Mouse (Mus musculus) embryonic facial prominence, embryonic 13.5 days (tissue): ENCODE measurements at regions not wholly inside any gene's neighbourhood (a gene's known extent, or its start where the extent isn't known, plus 50 kb on each side); places are given as distances from the start of the nearest gene placed in this dataset.
A peak's percentile ranks its signal among the peaks of the same experiment; 100 is the strongest.

Experiments used
- ATAC-seq: fragments of 200-750 bp; cut with Nextera tagmentation; 2 replicates; pipeline ENCODE4 v1.8.0; 2017; ENCODE audit warnings: low read depth; ENCODE audit not compliant: insufficient number of reproducible peaks, insufficient read depth, low FRiP score, low TSS enrichment
- H3K27ac ChIP-seq: fragments of 300-500 bp; sonication (generic); 2 replicates; pipeline ENCODE4 v1.5.1; 2015; ENCODE audit warnings: moderate library complexity, mild to moderate bottlenecking, inconsistent platforms
- H3K27me3 ChIP-seq: fragments of 300-500 bp; sonication (generic); 2 replicates; pipeline ENCODE4 v1.6.1; 2015; ENCODE audit warnings: mild to moderate bottlenecking, inconsistent platforms
- H3K36me3 ChIP-seq: fragments of 300-500 bp; sonication (generic); 2 replicates; pipeline ENCODE4 v1.6.1; 2015; ENCODE audit warnings: mild to moderate bottlenecking, inconsistent platforms
- H3K4me1 ChIP-seq: fragments of 300-500 bp; sonication (generic); 2 replicates; pipeline ENCODE4 v1.6.1; 2015; ENCODE audit warnings: inconsistent platforms
- H3K4me2 ChIP-seq: fragments of 300-500 bp; sonication (generic); 2 replicates; pipeline ENCODE4 v1.6.1; 2015; ENCODE audit warnings: moderate library complexity, mild to moderate bottlenecking, inconsistent platforms
- H3K4me3 ChIP-seq: fragments of 300-500 bp; sonication (generic); 2 replicates; pipeline ENCODE4 v1.5.1; 2015; ENCODE audit warnings: mild to moderate bottlenecking, inconsistent platforms
- H3K9ac ChIP-seq: fragments of 300-500 bp; sonication (generic); 2 replicates; pipeline ENCODE4 v1.6.1; 2015; ENCODE audit warnings: mild to moderate bottlenecking, inconsistent platforms
- H3K9me3 ChIP-seq: fragments of 300-500 bp; sonication (generic); 2 replicates; pipeline ENCODE4 v1.6.1; 2016; ENCODE audit warnings: inconsistent platforms
- WGBS: fragments of 180-500 bp; shearing (Covaris S2); methylation state at CpG from one replicate; pipeline ENCODE4 v1.1.7; 2015; ENCODE audit warnings: mixed read lengths; 5-methylcytosine and 5-hydroxymethylcytosine counted together

DNA sequence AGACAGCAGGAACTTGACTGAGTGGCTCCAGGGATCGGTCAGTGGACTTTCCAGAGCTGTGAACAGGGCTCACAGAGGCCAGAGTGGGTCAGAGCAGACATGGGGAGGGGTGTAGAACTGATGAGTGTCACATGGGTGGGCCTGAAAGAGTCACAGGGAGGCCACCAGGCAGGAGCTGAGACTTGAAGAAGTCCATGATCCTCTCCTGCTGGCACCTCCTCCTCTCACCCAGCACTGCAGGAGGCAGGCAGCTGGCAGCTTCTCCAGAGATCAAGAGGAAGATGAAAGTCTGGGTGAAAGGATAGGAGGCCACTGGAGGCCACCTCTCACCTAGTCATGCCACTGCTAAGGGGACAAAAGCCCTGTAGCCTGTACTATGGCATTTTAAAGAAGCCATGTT is 54.5 kb upstream of the Tmem189 start:
- 81% methylated on average over 1 of the region's 1 CpGs for WGBS
- no peak overlapping the region for H3K4me3 ChIP-seq
- no peaks in the 10 kb centered on the region for H3K36me3 ChIP-seq
- 0 out of 2 replicates have a peak overlapping the region, but pooled peaks have one; percentile 22 for H3K27ac ChIP-seq
- ATAC-seq, result no peak
- H3K9ac ChIP-seq, result 0 out of 2 replicates have a peak overlapping the region, but pooled peaks have one; percentile 27
- H3K27me3 ChIP-seq, result no peaks in the 10 kb centered on the region
- H3K4me1 ChIP-seq, result peaks cover 54% of the 10 kb centered on the region
- H3K9me3 ChIP-seq, result no peaks in the 10 kb centered on the region
- no peak overlapping the region for H3K4me2 ChIP-seq

DNA sequence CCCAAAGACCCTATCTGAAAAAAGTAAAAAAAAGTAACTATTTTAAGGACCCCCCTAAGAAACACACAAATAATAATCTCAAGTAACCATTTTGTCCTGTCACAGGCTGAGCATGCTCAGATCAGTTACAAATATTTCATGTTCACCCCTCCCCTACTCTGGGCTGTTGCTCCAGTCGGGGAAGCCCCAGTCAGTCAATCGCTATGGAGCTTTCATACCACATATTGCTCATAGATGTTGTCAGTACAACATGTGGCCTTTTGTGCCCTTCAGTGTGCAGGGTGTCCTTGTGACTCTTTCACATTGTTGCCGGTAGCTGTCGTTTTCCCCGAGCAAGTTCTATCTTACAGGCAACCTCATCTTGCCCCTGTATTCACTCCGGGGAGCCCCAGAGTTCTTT is 52.9 kb upstream of the Tmem189 start:
- Histone ChIP-seq H3K27ac (no peak overlapping the region), H3K36me3 (no peaks in the 10 kb centered on the region), H3K9ac (no peak overlapping the region), H3K9me3 (no peaks in the 10 kb centered on the region), H3K4me2 (no peak overlapping the region), H3K4me1 (peaks cover 55% of the 10 kb centered on the region), H3K4me3 (no peak overlapping the region), H3K27me3 (no peaks in the 10 kb centered on the region)
- ATAC-seq, result no peak
- WGBS, result 66% methylated on average over 6 of the region's 6 CpGs

DNA sequence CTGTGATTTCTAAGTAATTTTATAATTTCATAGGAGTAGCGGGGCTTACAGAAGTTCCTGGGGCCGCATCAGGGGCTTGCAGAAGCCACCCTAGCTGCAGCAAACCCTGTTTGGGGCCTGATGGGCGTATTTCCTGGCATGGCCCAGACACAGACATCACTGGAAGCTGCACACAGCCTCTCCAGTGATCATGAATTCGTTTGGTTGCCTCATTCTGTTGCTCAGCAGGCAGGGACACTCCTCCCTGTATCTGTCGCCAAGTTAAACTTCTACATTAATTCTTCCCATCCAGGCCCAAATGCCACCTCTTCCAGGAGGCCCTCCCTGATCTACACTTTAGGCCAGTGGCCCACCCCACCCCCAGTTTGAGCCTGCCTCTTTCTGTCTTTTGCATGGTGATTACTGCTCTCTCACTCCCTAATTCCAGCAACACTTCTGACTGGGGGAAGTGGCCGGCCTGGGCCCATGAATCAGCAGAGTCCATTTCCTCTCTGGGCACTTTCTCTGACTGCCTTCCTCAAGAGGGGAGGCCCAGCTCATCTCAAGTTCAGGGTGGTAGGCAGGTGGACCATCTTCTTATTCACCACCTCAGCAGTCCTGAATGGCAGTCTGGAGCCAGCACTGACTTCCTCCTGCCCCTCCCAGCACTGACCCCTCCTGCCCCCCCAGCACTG is 51.0 kb upstream of the Tmem189 start:
- WGBS, result 37% methylated on average over 6 of the region's 6 CpGs
- no peaks in the 10 kb centered on the region for H3K36me3 ChIP-seq
- H3K9me3 ChIP-seq, result no peaks in the 10 kb centered on the region
- peaks cover 37% of the 10 kb centered on the region for H3K4me1 ChIP-seq
- ATAC-seq, result no peak
- H3K9ac ChIP-seq, result 0 out of 2 replicates have a peak overlapping the region, but pooled peaks have one; percentile 27
- H3K27me3 ChIP-seq, result no peaks in the 10 kb centered on the region
- no peak overlapping the region for H3K4me3 ChIP-seq
- H3K4me2 ChIP-seq, result no peak overlapping the region
- H3K27ac ChIP-seq, result peak overlapping the region; percentile 66
